Mouse (Mus musculus): ENCODE results near the gene Bpifc.

DNA sequence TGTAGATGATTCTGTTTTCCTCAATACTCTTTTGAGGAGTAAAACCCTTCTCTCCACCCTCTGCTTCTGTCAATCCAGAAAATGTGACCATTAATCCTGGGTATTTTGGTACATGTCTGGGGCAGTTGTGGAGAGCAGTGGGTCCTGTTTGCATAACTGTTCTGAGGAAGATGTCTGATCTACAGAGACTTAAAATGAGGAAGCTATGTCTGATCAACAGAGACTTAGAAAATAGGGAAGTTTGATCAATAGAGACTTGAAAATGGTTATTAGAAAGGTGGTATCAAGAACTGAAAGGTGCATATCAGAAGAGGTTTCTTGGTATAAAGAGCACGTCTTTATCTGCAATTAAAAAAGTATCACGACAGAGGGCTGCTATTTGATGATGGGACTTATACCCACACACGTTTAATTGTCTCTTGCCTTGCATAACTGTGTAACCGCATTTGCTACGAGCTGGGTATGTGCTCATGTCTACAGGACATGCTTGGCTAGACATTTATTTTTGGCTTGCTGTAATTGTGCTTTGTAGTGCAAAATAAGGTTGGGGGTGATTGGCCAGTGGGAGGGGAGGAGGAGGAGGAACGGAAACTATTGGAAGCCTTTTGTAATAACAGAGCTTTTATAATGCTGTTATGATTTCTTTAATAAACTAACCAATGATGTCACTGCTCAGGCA is 59.8 kb downstream of the Bpifc start:
- TF ChIP-seq CTCF (IDR thresholded peaks at IDR 0.05; ENCODE audit: control insufficient read depth, insufficient read depth, insufficient read length) = no peak
- TF ChIP-seq MAX (IDR thresholded peaks at IDR 0.05) = no peak

Data from C2C12 (cell line).